Mouse (Mus musculus) hindbrain, embryonic 16.5 days (tissue): ENCODE measurements around the gene Ccdc126. TPM values are rescaled to one million over a fixed set of nuclear protein-coding genes. Genes with fewer than 3 reads are reported as not detected.
"Not testable (repeated sequence)": the region's sequence is repeated elsewhere in the genome, so short reads cannot be mapped to it uniquely, and the experiment has no call there.

Experiments
- ATAC-seq: fragments of 200-750 bp; cut with Nextera tagmentation; 2 replicates; pipeline ENCODE4 v1.8.0; 2017; ENCODE audit warnings: moderate TSS enrichment, moderate library complexity
- H3K27ac ChIP-seq: fragments of 300-500 bp; sonication (generic); 2 replicates; pipeline ENCODE4 v1.5.1; 2014; ENCODE audit warnings: low read depth, mild to moderate bottlenecking, control low read depth, low read length, moderate library complexity
- H3K27me3 ChIP-seq: fragments of 300-500 bp; sonication (generic); replicated peaks from 2 replicates; pipeline ENCODE4 v1.6.1; 2014; ENCODE audit warnings: low read length; ENCODE audit not compliant: control insufficient read depth, insufficient read depth
- H3K36me3 ChIP-seq: fragments of 300-500 bp; sonication (generic); 2 replicates; pipeline ENCODE4 v1.6.1; 2014; ENCODE audit warnings: mild to moderate bottlenecking, low read length, moderate library complexity, mixed read lengths; ENCODE audit not compliant: control insufficient read depth, insufficient read depth
- H3K4me1 ChIP-seq: fragments of 300-500 bp; sonication (generic); 2 replicates; pipeline ENCODE4 v1.6.1; 2014; ENCODE audit warnings: low read depth, low read length; ENCODE audit not compliant: control insufficient read depth, insufficient read depth
- H3K4me2 ChIP-seq: fragments of 300-500 bp; sonication (generic); 2 replicates; pipeline ENCODE4 v1.6.1; 2014; ENCODE audit warnings: mild to moderate bottlenecking, low read length, control low read depth, moderate library complexity
- H3K4me3 ChIP-seq: fragments of 300-500 bp; sonication (generic); 2 replicates; pipeline ENCODE4 v1.5.1; 2014; ENCODE audit warnings: mild to moderate bottlenecking, low read length, control low read depth, moderate library complexity
- H3K9ac ChIP-seq: fragments of 300-500 bp; sonication (generic); 2 replicates; pipeline ENCODE4 v1.6.1; 2014; ENCODE audit warnings: low read depth, mild to moderate bottlenecking, control low read depth, low read length, moderate library complexity
- H3K9me3 ChIP-seq: fragments of 300-500 bp; sonication (generic); 2 replicates; pipeline ENCODE4 v1.6.1; 2014; ENCODE audit warnings: mild to moderate bottlenecking, low read length, moderate library complexity; ENCODE audit not compliant: control insufficient read depth
- WGBS: fragments of 180-500 bp; shearing (Covaris S2); extraction: QIAGEN DNeasy Blood & Tissue Kit; methylation state at CpG from one replicate; pipeline ENCODE4 v1.1.7; 2014; 5-methylcytosine and 5-hydroxymethylcytosine counted together
- polyA plus RNA-seq: library from polyadenylated mRNA; unstranded; fragments of >200 nt; fragmentation: Nextera tagmentation; extraction: Ambion mirVana; gene quantifications from 2 replicates; pipeline ENCODE4 v1.2.1, GENCODE M21; 2015

Gene Ccdc126
- polyA plus RNA-seq, 1 experiment from 2014 or later = 10.7 TPM

- Histone ChIP-seq H3K36me3 (no peaks in the 10 kb centered on the region), H3K27me3 (no peaks in the 10 kb centered on the region), H3K4me3 (no peak overlapping the region), H3K4me2 (no peak overlapping the region), H3K4me1 (no peaks in the 10 kb centered on the region), H3K9me3 (no peaks in the 10 kb centered on the region), H3K27ac (no peak overlapping the region), H3K9ac (no peak overlapping the region)
- no peak for ATAC-seq
Observed at GRCm38 (mm10) chr6:49298286-49298685, 20.8 kb upstream of the Ccdc126 start.

- H3K27me3 ChIP-seq, H3K4me3 ChIP-seq, H3K4me1 ChIP-seq, ATAC-seq, H3K36me3 ChIP-seq, H3K4me2 ChIP-seq, H3K9ac ChIP-seq, H3K27ac ChIP-seq, H3K9me3 ChIP-seq: not testable (repeated sequence)
- 48% methylated on average over 3 of the region's 3 CpGs for WGBS
Observed at GRCm38 (mm10) chr6:49314821-49315220, 4.3 kb upstream of the Ccdc126 start.

- ATAC-seq = 0 out of 2 replicates have a peak, but pooled peaks have one; percentile 0
- Histone ChIP-seq H3K4me3 (peak overlapping the region; percentile 86), H3K9me3 (no peaks in the 10 kb centered on the region), H3K4me2 (peak overlapping the region; percentile 64), H3K4me1 (peaks cover 5% of the 10 kb centered on the region), H3K27me3 (no peaks in the 10 kb centered on the region), H3K9ac (peak overlapping the region; percentile 82), H3K36me3 (no peaks in the 10 kb centered on the region), H3K27ac (peak overlapping the region; percentile 90)
- WGBS = 12% methylated on average over 13 of the region's 13 CpGs
Observed at GRCm38 (mm10) chr6:49319595-49320315, 681 bp downstream of the Ccdc126 start.

GRCm38 (mm10) chr6:49321341-49321740 is 2.3 kb downstream of the Ccdc126 start:
- 73% methylated on average over 3 of the region's 3 CpGs for WGBS
- no peak for ATAC-seq
- no peak overlapping the region for H3K27ac ChIP-seq
- H3K36me3 ChIP-seq = no peaks in the 10 kb centered on the region
- no peaks in the 10 kb centered on the region for H3K27me3 ChIP-seq
- peaks cover 5% of the 10 kb centered on the region for H3K4me1 ChIP-seq
- no peak overlapping the region for H3K4me3 ChIP-seq
- H3K9ac ChIP-seq = no peak overlapping the region
- H3K9me3 ChIP-seq = no peaks in the 10 kb centered on the region
- H3K4me2 ChIP-seq = no peak overlapping the region

- Histone ChIP-seq H3K27me3 (no peaks in the 10 kb centered on the region), H3K4me2 (no peak overlapping the region), H3K27ac (no peak overlapping the region), H3K36me3 (no peaks in the 10 kb centered on the region), H3K9me3 (no peaks in the 10 kb centered on the region), H3K4me3 (no peak overlapping the region), H3K4me1 (peaks cover 5% of the 10 kb centered on the region), H3K9ac (no peak overlapping the region)
- no peak for ATAC-seq
Observed at GRCm38 (mm10) chr6:49322056-49322455, 3.0 kb downstream of the Ccdc126 start.

GRCm38 (mm10) chr6:49322986-49323385 is 3.9 kb downstream of the Ccdc126 start:
- H3K27ac ChIP-seq = no peak overlapping the region
- no peak overlapping the region for H3K4me2 ChIP-seq
- no peaks in the 10 kb centered on the region for H3K36me3 ChIP-seq
- no peak overlapping the region for H3K4me3 ChIP-seq
- 77% methylated on average over 2 of the region's 2 CpGs for WGBS
- H3K9ac ChIP-seq = no peak overlapping the region
- H3K27me3 ChIP-seq = no peaks in the 10 kb centered on the region
- ATAC-seq = no peak
- no peaks in the 10 kb centered on the region for H3K9me3 ChIP-seq
- H3K4me1 ChIP-seq = peaks cover 5% of the 10 kb centered on the region

GRCm38 (mm10) chr6:49324528-49324927 is 5.5 kb downstream of the Ccdc126 start:
- no peaks in the 10 kb centered on the region for H3K36me3 ChIP-seq
- H3K27ac ChIP-seq = no peak overlapping the region
- H3K4me3 ChIP-seq = no peak overlapping the region
- H3K4me1 ChIP-seq = peaks cover 5% of the 10 kb centered on the region
- H3K27me3 ChIP-seq = no peaks in the 10 kb centered on the region
- ATAC-seq = no peak
- H3K9me3 ChIP-seq = no peaks in the 10 kb centered on the region
- H3K4me2 ChIP-seq = no peak overlapping the region
- H3K9ac ChIP-seq = no peak overlapping the region
- WGBS = 66% methylated on average over 2 of the region's 2 CpGs

GRCm38 (mm10) chr6:49325294-49325693 is 6.2 kb downstream of the Ccdc126 start:
- no peak overlapping the region for H3K4me2 ChIP-seq
- peaks cover under 1% of the 10 kb centered on the region for H3K4me1 ChIP-seq
- 79% methylated on average over 1 of the region's 1 CpGs for WGBS
- H3K36me3 ChIP-seq = no peaks in the 10 kb centered on the region
- no peaks in the 10 kb centered on the region for H3K9me3 ChIP-seq
- no peak overlapping the region for H3K4me3 ChIP-seq
- no peak for ATAC-seq
- H3K9ac ChIP-seq = no peak overlapping the region
- no peaks in the 10 kb centered on the region for H3K27me3 ChIP-seq
- H3K27ac ChIP-seq = no peak overlapping the region

GRCm38 (mm10) chr6:49326846-49327245 is 7.8 kb downstream of the Ccdc126 start:
- Histone ChIP-seq H3K4me3 (no peak overlapping the region), H3K4me1 (no peaks in the 10 kb centered on the region; the same call in 1 of the 2 replicates), H3K9me3 (no peaks in the 10 kb centered on the region), H3K27ac (no peak overlapping the region), H3K27me3 (no peaks in the 10 kb centered on the region), H3K4me2 (no peak overlapping the region), H3K36me3 (no peaks in the 10 kb centered on the region), H3K9ac (no peak overlapping the region)
- no peak for ATAC-seq
- WGBS = 89% methylated on average over 3 of the region's 3 CpGs
